ENCODE assay signal across 8 mouse cellular contexts in the genomic region with DNA sequence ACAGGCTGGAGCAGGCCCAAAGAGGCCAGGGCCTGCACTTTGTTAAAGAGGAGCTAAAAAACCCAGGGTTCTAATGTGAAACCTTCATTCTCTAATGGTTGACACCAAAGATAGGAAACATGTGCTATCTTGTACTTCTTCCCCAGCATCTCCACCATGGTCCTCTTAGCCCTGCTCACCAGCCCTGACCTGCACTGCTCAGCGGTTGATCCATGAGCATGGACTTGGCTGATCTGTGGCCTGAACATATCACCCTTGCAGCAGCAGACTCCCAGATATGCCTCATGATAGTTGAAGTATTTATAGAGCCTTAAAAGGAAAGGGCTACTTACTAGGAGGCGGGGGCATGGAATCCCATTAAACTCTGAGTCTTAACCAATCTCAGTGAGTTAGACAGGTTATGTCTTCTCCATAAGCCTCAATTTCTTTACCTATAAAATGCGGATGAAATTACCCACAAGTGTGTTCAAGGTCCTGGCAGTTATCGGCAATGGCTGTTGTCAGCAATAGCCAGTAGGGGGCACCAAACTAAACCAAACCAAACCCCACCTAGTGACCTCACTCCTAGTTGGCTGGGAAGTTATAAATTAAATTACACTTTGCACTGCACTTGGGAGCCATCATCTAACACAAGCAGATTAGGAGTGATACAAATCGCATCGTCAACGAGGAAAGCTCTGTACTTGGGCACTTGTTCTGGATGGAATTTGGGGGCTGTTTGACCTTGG. TPM values are rescaled to one million over a fixed set of nuclear protein-coding genes. Genes with fewer than 3 reads are reported as not detected.
DNase-seq lines count a peak whose midpoint lies in the region; ATAC-seq and TF ChIP-seq lines count a peak whose summit lies in the region.

No protein-coding gene starts in this region.

- peaks cover 10% of the 10 kb centered on the region for H3K4me1 ChIP-seq in G1E (ENCODE audit: insufficient read depth, low read depth, low read length)
- no peaks in the 10 kb centered on the region for H3K4me1 ChIP-seq in forebrain, embryonic 14.5 days (ENCODE audit: control insufficient read depth, insufficient read depth, low read length)
- no peaks in the 10 kb centered on the region for H3K4me1 ChIP-seq in liver, embryonic 14.5 days (replicated peaks; ENCODE audit: control insufficient read depth in 2 of 2, insufficient read depth in 2 of 2, low read length in 1 of 2)
- peaks cover 7% of the 10 kb centered on the region; the same call in 1 of the 2 replicates for H3K4me1 ChIP-seq in neural tube, embryonic 13.5 days (replicated peaks)

- H3K27me3 ChIP-seq in G1E (ENCODE audit: insufficient read depth, low read length) = peaks cover 25% of the 10 kb centered on the region
- no peaks in the 10 kb centered on the region; the same call in 1 of the 2 replicates for H3K27me3 ChIP-seq in forebrain, embryonic 14.5 days (replicated peaks; ENCODE audit: control insufficient read depth, insufficient read depth, low read length)
- H3K27me3 ChIP-seq in liver, embryonic 14.5 days (ENCODE audit: control insufficient read depth, insufficient read depth, low read length) = peaks cover 9% of the 10 kb centered on the region
- H3K27me3 ChIP-seq in neural tube, embryonic 13.5 days = peaks cover 43% of the 10 kb centered on the region

- no peak for ATAC-seq in G1E (ENCODE audit: extremely low read depth, insufficient number of reproducible peaks, low FRiP score, poor library complexity, severe bottlenecking)
- ATAC-seq in cerebellum, adult (ENCODE audit: insufficient number of reproducible peaks, low FRiP score, low TSS enrichment) = peak; percentile 73
- peak; percentile 75 for ATAC-seq in forebrain, embryonic 14.5 days
- ATAC-seq in liver, embryonic 14.5 days (ENCODE audit: insufficient read depth) = no peak
- peak; percentile 87 for ATAC-seq in neural tube, embryonic 13.5 days (ENCODE audit: low read depth)

- intact Hi-C loops in heart, postnatal 14 days (cut with DNase I) = loop anchor here (5.0 kb wide), 3 partner anchors 105 to 260 kb away; no protein-coding TSS in a partner anchor

- WGBS in forebrain, embryonic 14.5 days = 14% methylated on average over 7 of the region's 7 CpGs
- 10% methylated on average over 7 of the region's 7 CpGs for WGBS in liver, embryonic 14.5 days (ENCODE audit: insufficient replicate concordance)
- 9% methylated on average over 7 of the region's 7 CpGs for whole genome bisulfite sequencing in neural tube, embryonic 13.5 days

- no peak overlapping the region for H3K9ac ChIP-seq in forebrain, embryonic 14.5 days (ENCODE audit: low read length)
- no peak overlapping the region for H3K9ac ChIP-seq in liver, embryonic 14.5 days (replicated peaks)
- H3K9ac ChIP-seq in neural tube, embryonic 13.5 days = peak overlapping the region; percentile 79

- TF ChIP-seq EP300 in liver, embryonic 14.5 days (IDR thresholded peaks at IDR 0.05; ENCODE audit: low read depth) = no peak

- TF ChIP-seq CTCF in G1E (IDR thresholded peaks at IDR 0.05; ENCODE audit: low read depth, low read length) = peak; percentile 76
- peak; percentile 82 for TF ChIP-seq CTCF in liver, embryonic 14.5 days (IDR thresholded peaks at IDR 0.05; ENCODE audit: low read depth)

- H3K36me3 ChIP-seq in G1E (replicated peaks) = no peaks in the 10 kb centered on the region
- H3K36me3 ChIP-seq in forebrain, embryonic 14.5 days (ENCODE audit: control insufficient read depth, insufficient read depth, low read length) = no peaks in the 10 kb centered on the region
- no peaks in the 10 kb centered on the region for H3K36me3 ChIP-seq in liver, embryonic 14.5 days (replicated peaks; ENCODE audit: control insufficient read depth, insufficient read depth, low read depth)
- H3K36me3 ChIP-seq in neural tube, embryonic 13.5 days = no peaks in the 10 kb centered on the region

- H3K4me3 ChIP-seq in G1E (ENCODE audit: low read depth, low read length) = no peak overlapping the region
- peak overlapping the region; percentile 21 for H3K4me3 ChIP-seq in forebrain, embryonic 14.5 days (ENCODE audit: low read depth, low read length)
- no peak overlapping the region for H3K4me3 ChIP-seq in liver, embryonic 14.5 days (ENCODE audit: insufficient read depth in 1 of 2, low read depth in 2 of 2, low read length in 2 of 2)
- H3K4me3 ChIP-seq in neural tube, embryonic 13.5 days = peak overlapping the region; percentile 38

- peak overlapping the region; percentile 49 for H3K4me2 ChIP-seq in forebrain, embryonic 14.5 days (ENCODE audit: low read length)
- no peak overlapping the region for H3K4me2 ChIP-seq in liver, embryonic 14.5 days (ENCODE audit: low read depth)
- peak overlapping the region; percentile 62 for H3K4me2 ChIP-seq in neural tube, embryonic 13.5 days

- H3K9me3 ChIP-seq in G1E (replicated peaks) = no peaks in the 10 kb centered on the region
- H3K9me3 ChIP-seq in forebrain, embryonic 14.5 days (replicated peaks; ENCODE audit: control insufficient read depth, low read length) = no peaks in the 10 kb centered on the region
- H3K9me3 ChIP-seq in liver, embryonic 14.5 days (ENCODE audit: control insufficient read depth, low read length) = no peaks in the 10 kb centered on the region
- H3K9me3 ChIP-seq in neural tube, embryonic 13.5 days = no peaks in the 10 kb centered on the region

- peak; percentile 38 for DNase-seq in G1E (ENCODE audit: low spot score)
- DNase-seq in forebrain, embryonic 14.5 days (ENCODE audit: low spot score) = peak; percentile 92
- peak; percentile 59 to 77 for DNase-seq in heart, postnatal 14 days
- DNase-seq in kidney, postnatal 36 days = peak; percentile 81 to 82
- DNase-seq in liver, embryonic 14.5 days (ENCODE audit: low read depth in 3 of 3, low spot score in 3 of 3) = peak; percentile 26 to 51 (median 47)
- DNase-seq in testis, postnatal 14 days (ENCODE audit: low spot score) = peak; percentile 46

- no peak overlapping the region for H3K27ac ChIP-seq in forebrain, embryonic 14.5 days (ENCODE audit: low read depth, low read length)
- H3K27ac ChIP-seq in liver, embryonic 14.5 days = no peak overlapping the region
- H3K27ac ChIP-seq in neural tube, embryonic 13.5 days (replicated peaks) = peak overlapping the region; percentile 83

RNA-seq across cellular contexts. Expression of a gene that starts 5.9 kb away (rescaled TPM):
- 21.1 and 26.7 TPM in 2 replicates for total RNA-seq in G1E (2014; fragmentation: Nextera tagmentation)
- 14.5 and 17.9 TPM in 2 replicates for total RNA-seq in G1E (2017)
- 17.2 and 17.6 TPM in 2 replicates for polyA plus RNA-seq in G1E (2012)
- 32.1 and 34.0 TPM in 2 replicates for polyA plus RNA-seq in forebrain, embryonic 14.5 days (2014; fragmentation: Nextera tagmentation; extraction: Ambion mirVana)
- 1 to 10 TPM; 6.5 to 9.2 TPM for total RNA-seq in heart, postnatal 14 days (2021)
- polyA plus RNA-seq in liver, embryonic 14.5 days (2012; rRNA removed) = 3.1 and 8.2 TPM in 2 replicates
- 8.7 and 8.8 TPM in 2 replicates for polyA plus RNA-seq in liver, embryonic 14.5 days (2014; fragmentation: Nextera tagmentation; extraction: Ambion mirVana)
- 32.0 and 32.8 TPM in 2 replicates for polyA plus RNA-seq in neural tube, embryonic 13.5 days (2015; fragmentation: Nextera tagmentation; extraction: Ambion mirVana)

Comparison
In these comparisons a context has a peak if more than half of its experiments do, and no peak if none do; other contexts are left out.
1. ATAC-seq: peak in cerebellum, adult (single experiment), forebrain, embryonic 14.5 days (single experiment) and neural tube, embryonic 13.5 days (single experiment); none in G1E (single experiment) and liver, embryonic 14.5 days (single experiment).
2. DNase-seq: peak in every context shown above with its lines; median percentile 92 in forebrain, embryonic 14.5 days; 82 in kidney, postnatal 36 days; 68 in heart, postnatal 14 days; 47 in liver, embryonic 14.5 days; 46 in testis, postnatal 14 days; 38 in G1E.
3. H3K4me3 ChIP-seq: peak in forebrain, embryonic 14.5 days (single experiment) and neural tube, embryonic 13.5 days (single experiment); none in G1E (single experiment) and liver, embryonic 14.5 days (0 of 2).